Mouse (Mus musculus): ENCODE data around the gene Nceh1. TPM values are rescaled to one million over a fixed set of nuclear protein-coding genes. Genes with fewer than 3 reads are reported as not detected.

Nceh1 gene
- polyA plus RNA-seq, 1 experiment from 2014 or later = 13.3 TPM

GRCm38 (mm10) chr3:27234976-27235375, 52.2 kb downstream of the Nceh1 start:
- WGBS = 55% methylated on average over 1 of the region's 1 CpGs
- Histone ChIP-seq H3K36me3 (peaks cover 3% of the 10 kb centered on the region; the same call in 1 of the 2 replicates), H3K9me3 (replicated peaks) (no peaks in the 10 kb centered on the region), H3K4me1 (replicated peaks) (peaks cover 10% of the 10 kb centered on the region; the same call in 1 of the 2 replicates), H3K27ac (ENCODE audit: poor library complexity, severe bottlenecking) (no peak overlapping the region), H3K27me3 (replicated peaks) (no peaks in the 10 kb centered on the region), H3K9ac (no peak overlapping the region), H3K4me3 (no peak overlapping the region), H3K4me2 (no peak overlapping the region)
- ATAC-seq (ENCODE audit: insufficient number of reproducible peaks, low FRiP score) = no peak

GRCm38 (mm10) chr3:27237226-27237625, 54.5 kb downstream of the Nceh1 start:
- no peaks in the 10 kb centered on the region for H3K9me3 ChIP-seq (replicated peaks)
- H3K4me2 ChIP-seq = no peak overlapping the region
- 12% methylated on average over 2 of the region's 2 CpGs for WGBS
- peaks cover 10% of the 10 kb centered on the region; the same call in 1 of the 2 replicates for H3K4me1 ChIP-seq (replicated peaks)
- no peak overlapping the region for H3K4me3 ChIP-seq
- H3K27me3 ChIP-seq (replicated peaks) = no peaks in the 10 kb centered on the region
- 0 out of 2 replicates have a peak, but pooled peaks have one; percentile 46 for ATAC-seq (ENCODE audit: insufficient number of reproducible peaks, low FRiP score)
- H3K36me3 ChIP-seq = peaks cover 13% of the 10 kb centered on the region
- no peak overlapping the region for H3K9ac ChIP-seq
- no peak overlapping the region for H3K27ac ChIP-seq (ENCODE audit: poor library complexity, severe bottlenecking)

- Histone ChIP-seq H3K27me3 (replicated peaks) (no peaks in the 10 kb centered on the region), H3K27ac (ENCODE audit: poor library complexity, severe bottlenecking) (no peak overlapping the region), H3K4me1 (replicated peaks) (peaks cover 10% of the 10 kb centered on the region; the same call in 1 of the 2 replicates), H3K9ac (no peak overlapping the region), H3K4me3 (no peak overlapping the region), H3K9me3 (replicated peaks) (no peaks in the 10 kb centered on the region), H3K36me3 (peaks cover 13% of the 10 kb centered on the region), H3K4me2 (no peak overlapping the region)
- no peak for ATAC-seq (ENCODE audit: insufficient number of reproducible peaks, low FRiP score)
- 72% methylated on average over 5 of the region's 5 CpGs for WGBS
Measured at GRCm38 (mm10) chr3:27238563-27238962, 55.8 kb downstream of the Nceh1 start.

- H3K27me3 ChIP-seq (replicated peaks) = no peaks in the 10 kb centered on the region
- H3K4me2 ChIP-seq = no peak overlapping the region
- H3K4me3 ChIP-seq = no peak overlapping the region
- peaks cover 2% of the 10 kb centered on the region; the same call in 1 of the 2 replicates for H3K4me1 ChIP-seq (replicated peaks)
- WGBS = 80% methylated on average over 16 of the region's 16 CpGs
- H3K9me3 ChIP-seq (replicated peaks) = no peaks in the 10 kb centered on the region
- H3K9ac ChIP-seq = no peak overlapping the region
- H3K36me3 ChIP-seq = peaks cover 13% of the 10 kb centered on the region
- ATAC-seq (ENCODE audit: insufficient number of reproducible peaks, low FRiP score) = no peak
- no peak overlapping the region for H3K27ac ChIP-seq (ENCODE audit: poor library complexity, severe bottlenecking)
Measured at GRCm38 (mm10) chr3:27239568-27239967, 56.8 kb downstream of the Nceh1 start.

- 88% methylated on average over 9 of the region's 9 CpGs for WGBS
- no peaks in the 10 kb centered on the region for H3K27me3 ChIP-seq (replicated peaks)
- H3K36me3 ChIP-seq = peaks cover 13% of the 10 kb centered on the region
- no peak overlapping the region for H3K27ac ChIP-seq (ENCODE audit: poor library complexity, severe bottlenecking)
- H3K4me2 ChIP-seq = no peak overlapping the region
- no peaks in the 10 kb centered on the region for H3K9me3 ChIP-seq (replicated peaks)
- no peak overlapping the region for H3K9ac ChIP-seq
- ATAC-seq (ENCODE audit: insufficient number of reproducible peaks, low FRiP score) = no peak
- no peaks in the 10 kb centered on the region for H3K4me1 ChIP-seq (replicated peaks)
- H3K4me3 ChIP-seq = no peak overlapping the region
Measured at GRCm38 (mm10) chr3:27241864-27242263, 59.1 kb downstream of the Nceh1 start.

- no peaks in the 10 kb centered on the region for H3K27me3 ChIP-seq (replicated peaks)
- H3K4me1 ChIP-seq (replicated peaks) = no peaks in the 10 kb centered on the region
- H3K4me3 ChIP-seq = no peak overlapping the region
- H3K9me3 ChIP-seq (replicated peaks) = no peaks in the 10 kb centered on the region
- no peak overlapping the region for H3K9ac ChIP-seq
- peaks cover 8% of the 10 kb centered on the region for H3K36me3 ChIP-seq
- no peak for ATAC-seq (ENCODE audit: insufficient number of reproducible peaks, low FRiP score)
- 83% methylated on average over 2 of the region's 2 CpGs for WGBS
- H3K4me2 ChIP-seq = no peak overlapping the region
- H3K27ac ChIP-seq (ENCODE audit: poor library complexity, severe bottlenecking) = no peak overlapping the region
Measured at GRCm38 (mm10) chr3:27246166-27246565, 63.4 kb downstream of the Nceh1 start.

- 63% methylated on average over 1 of the region's 1 CpGs for WGBS
- ATAC-seq (ENCODE audit: insufficient number of reproducible peaks, low FRiP score) = no peak
- no peaks in the 10 kb centered on the region for H3K9me3 ChIP-seq (replicated peaks)
- H3K27me3 ChIP-seq (replicated peaks) = no peaks in the 10 kb centered on the region
- H3K27ac ChIP-seq (ENCODE audit: poor library complexity, severe bottlenecking) = no peak overlapping the region
- H3K4me1 ChIP-seq (replicated peaks) = no peaks in the 10 kb centered on the region
- no peak overlapping the region for H3K4me2 ChIP-seq
- H3K9ac ChIP-seq = no peak overlapping the region
- no peak overlapping the region for H3K4me3 ChIP-seq
- no peaks in the 10 kb centered on the region; the same call in 1 of the 2 replicates for H3K36me3 ChIP-seq
Measured at GRCm38 (mm10) chr3:27247785-27248184, 65.0 kb downstream of the Nceh1 start.

- H3K9me3 ChIP-seq (replicated peaks) = no peaks in the 10 kb centered on the region
- no peak overlapping the region for H3K27ac ChIP-seq (ENCODE audit: poor library complexity, severe bottlenecking)
- H3K4me3 ChIP-seq = no peak overlapping the region
- no peaks in the 10 kb centered on the region for H3K4me1 ChIP-seq (replicated peaks)
- ATAC-seq (ENCODE audit: insufficient number of reproducible peaks, low FRiP score) = no peak
- H3K4me2 ChIP-seq = no peak overlapping the region
- no peak overlapping the region for H3K9ac ChIP-seq
- H3K36me3 ChIP-seq = no peaks in the 10 kb centered on the region; the same call in 1 of the 2 replicates
- WGBS = 89% methylated on average over 9 of the region's 9 CpGs
- H3K27me3 ChIP-seq (replicated peaks) = no peaks in the 10 kb centered on the region
Measured at GRCm38 (mm10) chr3:27249030-27249429, 66.3 kb downstream of the Nceh1 start.

- no peak overlapping the region for H3K9ac ChIP-seq
- H3K27me3 ChIP-seq (replicated peaks) = no peaks in the 10 kb centered on the region
- no peaks in the 10 kb centered on the region for H3K9me3 ChIP-seq (replicated peaks)
- H3K4me1 ChIP-seq (replicated peaks) = no peaks in the 10 kb centered on the region
- H3K4me3 ChIP-seq = no peak overlapping the region
- no peak for ATAC-seq (ENCODE audit: insufficient number of reproducible peaks, low FRiP score)
- no peaks in the 10 kb centered on the region; the same call in 1 of the 2 replicates for H3K36me3 ChIP-seq
- 36% methylated on average over 7 of the region's 7 CpGs for WGBS
- no peak overlapping the region for H3K4me2 ChIP-seq
- no peak overlapping the region for H3K27ac ChIP-seq (ENCODE audit: poor library complexity, severe bottlenecking)
Measured at GRCm38 (mm10) chr3:27250936-27251335, 68.2 kb downstream of the Nceh1 start.

GRCm38 (mm10) chr3:27258461-27258860, 75.7 kb downstream of the Nceh1 start:
- Histone ChIP-seq H3K9ac (no peak overlapping the region), H3K9me3 (replicated peaks) (no peaks in the 10 kb centered on the region; the same call in 1 of the 2 replicates), H3K27ac (ENCODE audit: poor library complexity, severe bottlenecking) (no peak overlapping the region), H3K4me3 (no peak overlapping the region), H3K4me1 (replicated peaks) (no peaks in the 10 kb centered on the region), H3K27me3 (replicated peaks) (no peaks in the 10 kb centered on the region), H3K36me3 (no peaks in the 10 kb centered on the region), H3K4me2 (no peak overlapping the region)
- WGBS = 81% methylated on average over 10 of the region's 10 CpGs
- ATAC-seq (ENCODE audit: insufficient number of reproducible peaks, low FRiP score) = no peak

- no peak for ATAC-seq (ENCODE audit: insufficient number of reproducible peaks, low FRiP score)
- no peak overlapping the region for H3K9ac ChIP-seq
- H3K4me3 ChIP-seq = no peak overlapping the region
- no peaks in the 10 kb centered on the region for H3K27me3 ChIP-seq (replicated peaks)
- H3K4me2 ChIP-seq = no peak overlapping the region
- H3K36me3 ChIP-seq = no peaks in the 10 kb centered on the region
- H3K27ac ChIP-seq (ENCODE audit: poor library complexity, severe bottlenecking) = no peak overlapping the region
- no peaks in the 10 kb centered on the region; the same call in 1 of the 2 replicates for H3K9me3 ChIP-seq (replicated peaks)
- 91% methylated on average over 2 of the region's 2 CpGs for WGBS
- H3K4me1 ChIP-seq (replicated peaks) = no peaks in the 10 kb centered on the region
Measured at GRCm38 (mm10) chr3:27260393-27260792, 77.6 kb downstream of the Nceh1 start.

GRCm38 (mm10) chr3:27267327-27267726, 84.6 kb downstream of the Nceh1 start:
- Histone ChIP-seq H3K9me3 (replicated peaks) (no peaks in the 10 kb centered on the region), H3K4me1 (replicated peaks) (no peaks in the 10 kb centered on the region), H3K4me3 (no peak overlapping the region), H3K27ac (ENCODE audit: poor library complexity, severe bottlenecking) (no peak overlapping the region), H3K27me3 (replicated peaks) (no peaks in the 10 kb centered on the region), H3K9ac (no peak overlapping the region), H3K4me2 (no peak overlapping the region), H3K36me3 (no peaks in the 10 kb centered on the region)
- 74% methylated on average over 5 of the region's 5 CpGs for WGBS
- no peak for ATAC-seq (ENCODE audit: insufficient number of reproducible peaks, low FRiP score)
